Mouse (Mus musculus) monocyte, adult 5-6 weeks (primary cell): Measurements from ENCODE around the gene Lrif1. TPM values are rescaled to one million over a fixed set of nuclear protein-coding genes. Genes with fewer than 3 reads are reported as not detected.
"Not testable (repeated sequence)": the region's sequence is repeated elsewhere in the genome, so short reads cannot be mapped to it uniquely, and the experiment has no call there.

Experiments used
- ATAC-seq: fragments of 153-309, 156-312 bp; replicated peaks from 2 replicates; pipeline ENCODE4 v1.8.0; 2017; ENCODE audit warnings: mild to moderate bottlenecking; ENCODE audit not compliant: low TSS enrichment, insufficient number of reproducible peaks, severe bottlenecking, poor library complexity, low FRiP score
- total RNA-seq: library from RNA; stranded (forward); fragments of 200-1000, 200-491, 200-594 nt; gene quantifications from 3 replicates; pipeline ENCODE4 v1.2.3, GENCODE M21; 2017

Lrif1 gene
- 73.6 to 86.6 TPM (median 79.6 TPM) in 3 replicates for total RNA-seq

DNA sequence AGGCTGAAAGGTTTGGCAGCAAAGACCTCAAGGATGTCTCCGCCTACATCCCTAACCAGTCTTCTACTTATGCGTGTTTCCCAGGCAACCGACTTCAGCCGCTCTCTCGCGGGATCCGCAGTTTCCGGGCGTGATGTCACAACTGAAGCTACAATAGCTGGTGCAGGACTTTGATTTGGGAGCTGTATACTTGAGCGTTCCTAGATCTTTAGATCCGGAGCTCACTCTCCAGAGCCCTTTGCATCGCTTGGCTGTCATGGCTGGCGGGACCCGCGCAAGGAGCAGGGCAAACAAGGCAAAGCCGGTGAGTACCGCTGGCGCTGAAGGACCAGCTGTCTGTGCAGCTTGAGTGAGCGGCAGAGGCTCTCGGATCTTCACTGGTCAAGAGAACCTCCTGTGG is at the start of gene Lrif1:
Gene Lrif1, plus strand, starts transcription at position 158 of the 400 bp plus-strand sequence.
- peak; percentile 94 for ATAC-seq

- not testable (repeated sequence) for ATAC-seq
These were observed 12.0 kb upstream of the Lrif1 start for GRCm38 (mm10) chr3:106672811-106673210.

GRCm38 (mm10) chr3:106685381-106685780 is 594 bp downstream of the Lrif1 start:
- no peak for ATAC-seq

DNA sequence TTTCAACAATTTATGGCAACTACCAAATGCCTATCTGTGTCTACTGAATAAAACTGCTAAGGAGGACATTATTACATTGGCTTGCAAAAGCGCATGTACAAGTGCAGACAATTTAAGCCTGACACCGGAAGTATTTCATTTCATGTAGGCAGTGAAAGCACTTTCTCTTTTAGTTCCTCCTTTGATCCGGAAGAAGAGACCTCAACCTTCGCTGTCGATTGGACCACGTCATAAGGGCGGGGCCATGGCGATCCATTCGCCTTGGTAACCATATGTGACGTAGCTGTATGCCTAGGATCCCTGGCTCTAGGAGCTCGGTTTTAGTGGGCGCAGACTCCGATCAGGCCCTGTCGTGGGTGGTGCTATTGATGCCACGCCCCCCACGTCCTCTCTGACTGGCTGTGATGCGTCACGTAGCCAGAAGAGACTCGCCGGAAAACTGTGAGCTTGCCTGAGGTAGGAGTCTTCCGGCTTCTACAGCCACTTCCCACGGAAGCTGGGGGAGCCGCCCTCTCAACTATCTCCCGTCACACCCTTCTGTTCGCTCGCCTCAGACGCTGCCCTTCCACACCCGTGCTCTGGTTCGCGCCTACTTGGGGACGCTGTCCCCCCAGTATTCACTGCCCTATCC is 36.7 kb downstream of the Lrif1 start:
- peak; percentile 97 for ATAC-seq

- ATAC-seq = peak; percentile 85
These were observed 37.5 kb downstream of the Lrif1 start for GRCm38 (mm10) chr3:106722028-106722945.

DNA sequence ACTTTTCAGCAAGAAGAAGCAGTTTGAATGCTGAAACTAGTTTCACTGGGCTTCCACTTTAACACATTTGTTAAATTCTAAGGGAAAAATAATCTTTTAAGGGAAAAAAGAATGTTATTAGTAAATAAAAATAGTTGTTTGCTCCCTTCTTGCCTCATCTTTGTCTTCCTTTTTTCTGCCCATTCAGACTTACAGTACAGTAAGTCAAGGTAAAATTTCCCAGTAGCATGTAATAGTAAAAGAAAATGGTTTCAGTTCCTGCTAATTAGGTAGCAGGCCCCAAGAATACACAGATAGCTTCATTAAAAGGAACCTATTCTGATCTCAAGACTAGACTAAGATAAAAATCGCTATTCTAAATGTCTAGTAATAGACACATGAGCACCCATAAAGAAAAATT is 71.1 kb downstream of the Lrif1 start:
- no peak for ATAC-seq

DNA sequence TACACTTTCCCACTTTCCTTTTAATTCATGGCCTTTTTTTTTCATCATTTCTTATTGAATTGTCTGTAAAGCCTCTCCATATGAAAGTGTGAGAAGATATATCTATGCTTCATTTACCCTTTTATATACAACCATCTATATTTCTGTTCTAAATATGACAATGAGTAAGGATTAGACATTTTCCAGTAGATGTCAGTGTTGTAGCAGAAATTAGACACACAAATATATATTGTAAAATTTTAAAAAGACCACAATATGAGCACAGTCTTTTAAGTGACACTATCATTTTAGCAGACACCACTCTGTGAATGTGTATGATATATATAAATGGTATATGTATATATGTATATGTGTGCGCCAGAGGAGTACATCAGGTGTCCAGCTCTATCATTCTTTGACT is 87.0 kb downstream of the Lrif1 start:
- ATAC-seq = no peak

DNA sequence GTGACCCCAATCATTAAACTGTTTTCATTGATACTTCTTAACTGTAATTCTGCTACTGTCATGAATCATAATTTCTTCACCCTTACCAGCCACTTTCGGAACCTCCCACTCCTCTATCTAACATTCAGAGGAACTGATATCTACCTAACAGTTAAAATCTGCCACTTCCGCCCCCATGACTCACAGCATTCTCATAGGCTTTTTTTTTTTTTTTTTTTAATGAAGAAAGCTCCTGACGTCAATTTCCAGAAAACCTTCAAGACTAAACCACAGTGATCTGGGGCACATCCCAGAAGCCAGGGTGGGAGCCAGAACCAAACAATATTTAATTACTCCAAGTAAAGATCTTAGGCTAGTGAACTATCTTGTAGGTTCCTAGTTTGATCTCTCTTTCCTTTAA is 100.3 kb downstream of the Lrif1 start:
- ATAC-seq = peak; percentile 52

Other genes starting within 250 kb of the Lrif1 start
- gene Dennd2d, start 202.6 kb upstream of the Lrif1 start, total RNA-seq = 25.0 to 49.5 TPM (median 27.4 TPM) in 3 replicates
- 95.3 to 127 TPM (median 113 TPM) in 3 replicates for gene Dram2, start 137.2 kb upstream of the Lrif1 start, total RNA-seq
- gene Cept1, start 137.2 kb upstream of the Lrif1 start, total RNA-seq = 149 to 192 TPM (median 150 TPM) in 3 replicates
- gene Cd53, start 105.2 kb downstream of the Lrif1 start, total RNA-seq = 802 to 1,218 TPM (median 1,102 TPM) in 3 replicates
- not detected in 3 replicates for gene Olfr266, start 141.3 kb downstream of the Lrif1 start, total RNA-seq